ENCODE assay signal across 9 mouse cellular contexts in the genomic region with DNA sequence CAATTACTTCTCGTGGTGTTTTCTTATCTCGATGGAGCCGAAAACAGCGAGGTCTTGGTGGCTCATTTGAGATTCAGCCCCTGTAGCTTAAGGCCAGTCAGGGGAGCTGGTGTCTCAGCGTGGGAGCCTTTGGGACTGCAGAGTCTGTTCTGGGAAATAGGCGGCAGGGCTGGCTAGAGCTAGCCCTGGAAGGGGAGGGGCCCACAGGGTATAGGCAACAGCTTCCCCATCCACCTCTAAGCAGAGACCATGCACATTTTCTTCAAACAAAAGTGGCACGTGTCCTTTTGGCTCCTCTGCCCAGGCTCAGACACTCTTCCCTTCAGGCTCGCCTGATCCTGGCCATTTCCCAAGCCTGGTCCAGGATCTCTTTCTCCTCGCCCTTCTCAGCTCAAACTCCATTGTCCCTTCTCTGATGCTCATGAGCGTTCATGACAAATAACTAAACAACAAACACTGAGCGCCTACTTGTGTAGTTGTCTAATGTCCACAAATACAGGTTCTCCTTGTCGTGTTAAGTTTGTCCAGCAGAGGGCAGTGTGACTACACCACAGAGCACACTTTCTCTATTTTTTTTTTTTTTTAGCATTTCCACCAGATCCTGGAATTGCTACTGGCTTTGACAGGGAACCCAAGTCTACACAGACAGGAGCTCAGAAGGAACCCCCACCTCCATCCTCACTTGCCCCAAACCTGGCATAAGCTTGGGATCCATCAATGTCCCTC. TPM values are rescaled to one million over a fixed set of nuclear protein-coding genes. Genes with fewer than 3 reads are reported as not detected.
DNase-seq lines count a peak whose midpoint lies in the region; ATAC-seq and TF ChIP-seq lines count a peak whose summit lies in the region.
"Had no signal": no experiment of that assay in that cellular context is flagged by ENCODE, and none has a peak within 500 bp of the region (broad histone marks: within the 10 kb centered on the region; RNA-seq: fewer than 3 reads in every experiment).

No protein-coding gene starts in this region.

- 14% methylated on average over 12 of the region's 12 CpGs for WGBS in kidney, embryonic 15.5 days
- 32% methylated on average over 12 of the region's 12 CpGs for WGBS in liver, adult 2 months
- WGBS in neural tube, embryonic 14.5 days: 30% methylated on average over 12 of the region's 12 CpGs

- H3K9ac ChIP-seq in kidney, embryonic 15.5 days: no peak overlapping the region
- no peak overlapping the region for H3K9ac ChIP-seq in liver, adult 2 months (ENCODE audit: low read depth, low read length)
- H3K9ac ChIP-seq in neural tube, embryonic 14.5 days (replicated peaks; ENCODE audit: low read depth, low read length): no peak overlapping the region
- H3K9ac ChIP-seq: neural tube, embryonic 12.5 days had no signal

- ATAC-seq in frontal cortex, adult (ENCODE audit: low TSS enrichment): peak; percentile 74; the same call in 1 of the 2 replicates
- peak; percentile 70 for ATAC-seq in kidney, embryonic 15.5 days (replicated peaks; ENCODE audit: low FRiP score)
- ATAC-seq in neural tube, embryonic 14.5 days (ENCODE audit: low read depth): peak; percentile 41; the same call in 1 of the 2 replicates

- no peak for TF ChIP-seq POLR2A in liver, adult 2 months (IDR thresholded peaks at IDR 0.05; ENCODE audit: extremely low read depth, insufficient read depth, low read length)

- H3K79me2 ChIP-seq in liver, adult 2 months (ENCODE audit: control insufficient read depth, insufficient read depth, low read length): no peaks in the 10 kb centered on the region

- H3K4me1 ChIP-seq in kidney, embryonic 15.5 days: peaks cover 23% of the 10 kb centered on the region
- H3K4me1 ChIP-seq in liver, adult 2 months (ENCODE audit: control insufficient read depth, insufficient read depth, low read length): peaks cover 7% of the 10 kb centered on the region
- H3K4me1 ChIP-seq in neural tube, embryonic 14.5 days (ENCODE audit: control insufficient read depth, insufficient read depth, low read length): peaks cover 2% of the 10 kb centered on the region; the same call in 1 of the 2 replicates
- H3K4me1 ChIP-seq: neural tube, embryonic 12.5 days had no signal

- TF ChIP-seq CTCF in liver, adult 2 months (IDR thresholded peaks at IDR 0.05; ENCODE audit: low read depth, low read length): peak; percentile 26

- no peaks in the 10 kb centered on the region for H3K27me3 ChIP-seq in kidney, embryonic 15.5 days
- H3K27me3 ChIP-seq in liver, adult 2 months (ENCODE audit: control insufficient read depth, insufficient read depth, low read length): no peaks in the 10 kb centered on the region
- no peaks in the 10 kb centered on the region for H3K27me3 ChIP-seq in neural tube, embryonic 14.5 days (ENCODE audit: control insufficient read depth, insufficient read depth, low read length)

- peak; percentile 67 for DNase-seq in urinary bladder, postnatal 25 days (ENCODE audit: low spot score)
- DNase-seq in urinary bladder, adult 2 months (ENCODE audit: low spot score): no peak
- peak; percentile 55 for DNase-seq in c-Kit-positive CD71-positive TER-119-negative erythroid progenitor cells, embryonic 14.5 days (ENCODE audit: low read depth)
- DNase-seq in liver, adult 2 months (ENCODE audit: extremely low read depth, low read depth, low spot score): peak; percentile 60
- peak; percentile 44 for DNase-seq in yolk sac, embryonic 10.5 days (ENCODE audit: low spot score)

- H3K9me3 ChIP-seq in kidney, embryonic 15.5 days (replicated peaks): no peaks in the 10 kb centered on the region
- no peaks in the 10 kb centered on the region for H3K9me3 ChIP-seq in neural tube, embryonic 14.5 days (ENCODE audit: control insufficient read depth, low read length)
- H3K9me3 ChIP-seq: neural tube, embryonic 12.5 days had no signal

- peak overlapping the region; percentile 12; the same call in 1 of the 2 replicates for H3K4me2 ChIP-seq in kidney, embryonic 15.5 days
- H3K4me2 ChIP-seq in neural tube, embryonic 14.5 days (ENCODE audit: low read depth, low read length): no peak overlapping the region
- H3K4me2 ChIP-seq: neural tube, embryonic 12.5 days had no signal

- H3K27ac ChIP-seq in kidney, embryonic 15.5 days: peak overlapping the region; percentile 76
- H3K27ac ChIP-seq in liver, adult 2 months (replicated peaks; ENCODE audit: insufficient read depth, low read depth, low read length): no peak overlapping the region
- no peak overlapping the region for H3K27ac ChIP-seq in neural tube, embryonic 14.5 days (ENCODE audit: low read depth, low read length)
- H3K27ac ChIP-seq: neural tube, embryonic 12.5 days had no signal

- no peaks in the 10 kb centered on the region for H3K36me3 ChIP-seq in kidney, embryonic 15.5 days
- H3K36me3 ChIP-seq in liver, adult 2 months (ENCODE audit: control insufficient read depth, insufficient read depth, low read length): no peaks in the 10 kb centered on the region
- no peaks in the 10 kb centered on the region for H3K36me3 ChIP-seq in neural tube, embryonic 14.5 days (ENCODE audit: control insufficient read depth, insufficient read depth, low read length)
- H3K36me3 ChIP-seq: neural tube, embryonic 12.5 days had no signal

- H3K4me3 ChIP-seq in kidney, embryonic 15.5 days (replicated peaks): no peak overlapping the region
- no peak overlapping the region for H3K4me3 ChIP-seq in liver, adult 2 months (ENCODE audit: insufficient read depth, low read depth, low read length)
- no peak overlapping the region for H3K4me3 ChIP-seq in neural tube, embryonic 14.5 days (ENCODE audit: low read depth, low read length)
- H3K4me3 ChIP-seq: neural tube, embryonic 12.5 days had no signal

RNA-seq across cellular contexts. Expression of a gene that starts 25.0 kb away (rescaled TPM):
- polyA plus RNA-seq in urinary bladder, adult 2 months (2012; rRNA removed): 217 and 261 TPM in 2 replicates
- polyA plus RNA-seq in kidney, embryonic 15.5 days (2015; fragmentation: Nextera tagmentation; extraction: Ambion mirVana): 217 and 219 TPM in 2 replicates
- 110 and 121 TPM in 2 replicates for total RNA-seq in liver, adult 2 months (2014; rRNA removed)
- 111 and 123 TPM in 2 replicates for polyA plus RNA-seq in liver, adult 2 months (2012; rRNA removed)
- 122 and 143 TPM in 2 replicates for polyA plus RNA-seq in neural tube, embryonic 14.5 days (2014; fragmentation: Nextera tagmentation; extraction: Ambion mirVana)
